Mouse (Mus musculus): ENCODE measurements at regions not wholly inside any gene's neighbourhood (a gene's known extent, or its start where the extent isn't known, plus 50 kb on each side); places are given as distances from the start of the nearest gene placed in this dataset.

- Histone ChIP-seq H3K9ac (ENCODE audit: low read length) (no peak overlapping the region), H3K4me1 (replicated peaks; ENCODE audit: control insufficient read depth, insufficient read depth, low read length) (no peaks in the 10 kb centered on the region), H3K4me2 (ENCODE audit: low read depth, low read length, severe bottlenecking) (no peak overlapping the region), H3K27me3 (ENCODE audit: control insufficient read depth, insufficient read depth, low read length) (no peaks in the 10 kb centered on the region), H3K4me3 (ENCODE audit: low read depth, low read length) (no peak overlapping the region), H3K27ac (ENCODE audit: low read depth, low read length) (no peak overlapping the region), H3K9me3 (ENCODE audit: control insufficient read depth, low read length) (no peaks in the 10 kb centered on the region), H3K36me3 (ENCODE audit: control insufficient read depth, insufficient read depth, low read length) (no peaks in the 10 kb centered on the region)
- DNase-seq (ENCODE audit: low spot score): no peak
- no peak for ATAC-seq (replicated peaks; ENCODE audit: low FRiP score)
- 84% methylated on average over 5 of the region's 5 CpGs for WGBS
Observed at GRCm38 (mm10) chr1:73259525-73260098, 243.9 kb upstream of the Tnp1 start.

DNA sequence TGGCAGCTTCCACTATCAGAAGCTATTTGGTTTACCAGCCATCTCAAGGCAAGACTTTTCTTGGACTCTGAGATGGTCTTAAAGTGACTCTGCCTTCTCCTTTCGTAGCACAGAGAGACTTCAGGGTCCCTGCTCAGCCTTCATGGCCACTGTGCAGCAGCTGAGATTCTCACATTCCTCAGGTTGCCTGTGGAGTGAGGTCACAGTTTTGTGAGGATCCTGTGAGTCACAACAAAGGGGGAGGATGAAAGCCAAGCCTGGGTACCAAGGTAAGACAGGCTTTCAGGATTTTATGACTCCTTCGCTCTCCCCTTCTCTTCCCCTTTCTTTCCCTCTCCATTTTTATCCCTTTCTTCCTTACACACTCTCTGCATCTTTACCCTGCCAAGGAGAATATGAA, 241.6 kb upstream of the Tnp1 start:
- Histone ChIP-seq H3K27me3 (ENCODE audit: control insufficient read depth, insufficient read depth, low read length) (no peaks in the 10 kb centered on the region), H3K9ac (ENCODE audit: low read length) (no peak overlapping the region), H3K27ac (ENCODE audit: low read depth, low read length) (no peak overlapping the region), H3K9me3 (ENCODE audit: control insufficient read depth, low read length) (no peaks in the 10 kb centered on the region), H3K4me2 (ENCODE audit: low read depth, low read length, severe bottlenecking) (no peak overlapping the region), H3K4me3 (ENCODE audit: low read depth, low read length) (no peak overlapping the region), H3K4me1 (replicated peaks; ENCODE audit: control insufficient read depth, insufficient read depth, low read length) (no peaks in the 10 kb centered on the region), H3K36me3 (ENCODE audit: control insufficient read depth, insufficient read depth, low read length) (no peaks in the 10 kb centered on the region)
- ATAC-seq (replicated peaks; ENCODE audit: low FRiP score) (no peak), DNase-seq (ENCODE audit: low spot score) (no peak)
- WGBS: 80% methylated on average over 2 of the region's 2 CpGs

DNA sequence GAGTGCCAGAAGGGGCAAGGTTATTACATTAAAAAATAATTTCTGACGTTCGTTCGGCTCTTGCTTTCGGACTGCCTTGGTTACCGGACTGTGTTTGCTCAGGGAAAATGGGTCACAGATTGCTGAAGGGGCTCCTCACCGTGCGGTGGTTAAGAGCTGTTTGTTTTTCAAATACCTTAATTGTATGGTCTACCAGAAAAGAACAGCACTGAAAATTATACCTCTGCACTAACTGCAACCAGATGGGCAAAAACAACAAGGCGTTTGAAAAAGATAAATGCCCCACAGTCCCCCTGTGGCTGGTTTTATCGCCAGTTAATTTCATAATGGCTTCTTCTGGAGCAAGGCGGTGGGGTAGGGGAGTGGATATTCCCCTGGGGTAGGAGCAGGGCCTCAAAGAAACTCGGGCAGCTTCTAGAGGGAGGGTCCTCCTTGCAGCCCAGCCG, 236.2 kb upstream of the Tnp1 start:
- Histone ChIP-seq H3K4me3 (ENCODE audit: low read depth, low read length) (no peak overlapping the region), H3K9me3 (ENCODE audit: control insufficient read depth, low read length) (no peaks in the 10 kb centered on the region), H3K9ac (ENCODE audit: low read length) (no peak overlapping the region), H3K36me3 (ENCODE audit: control insufficient read depth, insufficient read depth, low read length) (no peaks in the 10 kb centered on the region), H3K4me1 (replicated peaks; ENCODE audit: control insufficient read depth, insufficient read depth, low read length) (no peaks in the 10 kb centered on the region), H3K27me3 (ENCODE audit: control insufficient read depth, insufficient read depth, low read length) (no peaks in the 10 kb centered on the region), H3K4me2 (ENCODE audit: low read depth, low read length, severe bottlenecking) (no peak overlapping the region), H3K27ac (ENCODE audit: low read depth, low read length) (no peak overlapping the region)
- WGBS: 68% methylated on average over 12 of the region's 12 CpGs
- DNase-seq (ENCODE audit: low spot score): no peak
- ATAC-seq (replicated peaks; ENCODE audit: low FRiP score): no peak

DNA sequence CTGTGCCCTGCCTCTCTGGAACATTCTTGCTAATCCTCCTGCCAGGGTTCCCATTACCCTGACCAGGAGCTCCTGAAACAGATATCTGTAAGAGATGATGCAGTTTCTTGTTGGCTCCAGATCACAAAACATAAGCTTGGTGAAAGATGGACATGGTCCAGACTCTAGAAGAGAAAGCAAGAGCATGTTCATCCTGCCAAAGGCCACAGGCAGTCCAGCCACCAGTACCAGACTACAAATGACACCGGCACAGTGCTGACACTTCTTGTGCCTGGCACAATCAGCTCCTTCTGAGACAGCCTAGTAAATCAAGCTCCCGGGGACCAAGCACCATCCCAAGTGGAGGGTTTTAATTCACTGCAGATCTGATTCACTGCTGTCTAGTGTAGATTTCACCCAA, 228.3 kb upstream of the Tnp1 start:
- ATAC-seq (replicated peaks; ENCODE audit: low FRiP score) (no peak), DNase-seq (ENCODE audit: low spot score) (no peak)
- H3K4me2 ChIP-seq (ENCODE audit: low read depth, low read length, severe bottlenecking): no peak overlapping the region
- no peaks in the 10 kb centered on the region for H3K9me3 ChIP-seq (ENCODE audit: control insufficient read depth, low read length)
- H3K9ac ChIP-seq (ENCODE audit: low read length): no peak overlapping the region
- H3K4me1 ChIP-seq (replicated peaks; ENCODE audit: control insufficient read depth, insufficient read depth, low read length): no peaks in the 10 kb centered on the region
- no peak overlapping the region for H3K27ac ChIP-seq (ENCODE audit: low read depth, low read length)
- 93% methylated on average over 2 of the region's 2 CpGs for WGBS
- no peaks in the 10 kb centered on the region for H3K36me3 ChIP-seq (ENCODE audit: control insufficient read depth, insufficient read depth, low read length)
- H3K27me3 ChIP-seq (ENCODE audit: control insufficient read depth, insufficient read depth, low read length): no peaks in the 10 kb centered on the region
- no peak overlapping the region for H3K4me3 ChIP-seq (ENCODE audit: low read depth, low read length)

GRCm38 (mm10) chr1:73242290-73242689, 226.6 kb upstream of the Tnp1 start:
- ATAC-seq (replicated peaks; ENCODE audit: low FRiP score): no peak
- WGBS: 89% methylated on average over 9 of the region's 9 CpGs

GRCm38 (mm10) chr1:73236867-73237266, 221.2 kb upstream of the Tnp1 start:
- Histone ChIP-seq H3K4me1 (replicated peaks; ENCODE audit: control insufficient read depth, insufficient read depth, low read length) (no peaks in the 10 kb centered on the region), H3K4me2 (ENCODE audit: low read depth, low read length, severe bottlenecking) (no peak overlapping the region), H3K9me3 (ENCODE audit: control insufficient read depth, low read length) (no peaks in the 10 kb centered on the region), H3K9ac (ENCODE audit: low read length) (no peak overlapping the region), H3K4me3 (ENCODE audit: low read depth, low read length) (no peak overlapping the region), H3K36me3 (ENCODE audit: control insufficient read depth, insufficient read depth, low read length) (no peaks in the 10 kb centered on the region), H3K27me3 (ENCODE audit: control insufficient read depth, insufficient read depth, low read length) (no peaks in the 10 kb centered on the region), H3K27ac (ENCODE audit: low read depth, low read length) (no peak overlapping the region)
- 77% methylated on average over 3 of the region's 3 CpGs for WGBS
- no peak for DNase-seq (ENCODE audit: low spot score)
- no peak for ATAC-seq (replicated peaks; ENCODE audit: low FRiP score)

More at GRCm38 (mm10) chr1:73242290-73242689, 226.6 kb upstream of the Tnp1 start:
- Histone ChIP-seq H3K4me2 (ENCODE audit: low read depth, low read length, severe bottlenecking) (no peak overlapping the region), H3K27me3 (ENCODE audit: control insufficient read depth, insufficient read depth, low read length) (no peaks in the 10 kb centered on the region), H3K27ac (ENCODE audit: low read depth, low read length) (no peak overlapping the region), H3K9me3 (ENCODE audit: control insufficient read depth, low read length) (no peaks in the 10 kb centered on the region), H3K36me3 (ENCODE audit: control insufficient read depth, insufficient read depth, low read length) (no peaks in the 10 kb centered on the region), H3K4me1 (replicated peaks; ENCODE audit: control insufficient read depth, insufficient read depth, low read length) (no peaks in the 10 kb centered on the region), H3K4me3 (ENCODE audit: low read depth, low read length) (no peak overlapping the region), H3K9ac (ENCODE audit: low read length) (no peak overlapping the region)
- no peak for DNase-seq (ENCODE audit: low spot score)

DNA sequence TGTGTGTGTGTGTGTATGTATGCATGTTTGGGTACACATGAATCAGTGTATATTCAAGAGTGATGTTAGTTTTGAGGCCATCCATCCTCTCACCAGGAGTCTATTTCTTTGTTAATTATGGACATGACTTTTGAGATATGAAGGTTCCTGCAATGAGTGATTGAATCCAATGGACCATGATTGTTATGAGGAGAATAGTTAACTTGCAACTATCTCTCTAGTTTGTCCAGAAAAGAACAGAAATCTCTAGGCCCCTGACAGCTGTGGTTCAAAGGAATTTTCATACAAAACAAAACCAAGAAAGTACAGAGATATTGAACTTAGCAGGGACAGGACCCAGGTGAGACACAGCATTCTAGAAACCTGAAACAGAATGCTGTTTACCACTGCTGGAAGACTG, 217.9 kb upstream of the Tnp1 start:
- no peaks in the 10 kb centered on the region for H3K9me3 ChIP-seq (ENCODE audit: control insufficient read depth, low read length)

DNA sequence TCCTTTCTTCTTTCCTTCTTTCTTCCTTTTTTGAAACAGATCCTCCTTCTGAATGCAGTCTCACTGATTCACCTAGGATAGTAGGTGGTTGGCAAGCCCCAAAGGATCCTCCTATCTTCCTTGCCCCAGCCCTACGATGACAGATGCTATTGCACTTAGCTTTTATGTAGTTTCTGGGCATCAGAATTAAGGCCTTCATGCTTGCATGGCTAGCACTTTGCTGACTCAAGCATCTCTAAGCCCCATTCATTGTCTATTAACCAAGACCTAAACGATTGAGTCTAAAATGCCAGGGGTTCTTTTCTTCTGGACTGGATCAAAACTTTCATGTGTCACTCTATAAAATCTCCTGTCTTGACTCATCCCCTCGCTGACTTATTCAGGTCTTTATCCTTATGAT, 217.3 kb upstream of the Tnp1 start:
- H3K36me3 ChIP-seq (ENCODE audit: control insufficient read depth, insufficient read depth, low read length): no peaks in the 10 kb centered on the region
- H3K27ac ChIP-seq (ENCODE audit: low read depth, low read length): no peak overlapping the region
- H3K4me2 ChIP-seq (ENCODE audit: low read depth, low read length, severe bottlenecking): no peak overlapping the region
- ATAC-seq (replicated peaks; ENCODE audit: low FRiP score) (no peak), DNase-seq (ENCODE audit: low spot score) (no peak)
- WGBS: 83% methylated on average over 3 of the region's 3 CpGs
- H3K27me3 ChIP-seq (ENCODE audit: control insufficient read depth, insufficient read depth, low read length): no peaks in the 10 kb centered on the region
- no peak overlapping the region for H3K4me3 ChIP-seq (ENCODE audit: low read depth, low read length)
- H3K4me1 ChIP-seq (replicated peaks; ENCODE audit: control insufficient read depth, insufficient read depth, low read length): no peaks in the 10 kb centered on the region
- H3K9me3 ChIP-seq (ENCODE audit: control insufficient read depth, low read length): no peaks in the 10 kb centered on the region
- no peak overlapping the region for H3K9ac ChIP-seq (ENCODE audit: low read length)

More for the DNA sequence above, 217.9 kb upstream of the Tnp1 start:
- DNase-seq (ENCODE audit: low spot score) (no peak), ATAC-seq (replicated peaks; ENCODE audit: low FRiP score) (no peak)
- H3K9ac ChIP-seq (ENCODE audit: low read length): no peak overlapping the region
- H3K27me3 ChIP-seq (ENCODE audit: control insufficient read depth, insufficient read depth, low read length): no peaks in the 10 kb centered on the region
- no peaks in the 10 kb centered on the region for H3K4me1 ChIP-seq (replicated peaks; ENCODE audit: control insufficient read depth, insufficient read depth, low read length)
- H3K4me2 ChIP-seq (ENCODE audit: low read depth, low read length, severe bottlenecking): no peak overlapping the region
- no peaks in the 10 kb centered on the region for H3K36me3 ChIP-seq (ENCODE audit: control insufficient read depth, insufficient read depth, low read length)
- H3K27ac ChIP-seq (ENCODE audit: low read depth, low read length): no peak overlapping the region
- H3K4me3 ChIP-seq (ENCODE audit: low read depth, low read length): no peak overlapping the region

GRCm38 (mm10) chr1:73230611-73231010, 214.9 kb upstream of the Tnp1 start:
- DNase-seq (ENCODE audit: low spot score): no peak
- Histone ChIP-seq H3K27ac (ENCODE audit: low read depth, low read length) (no peak overlapping the region), H3K4me3 (ENCODE audit: low read depth, low read length) (no peak overlapping the region), H3K4me2 (ENCODE audit: low read depth, low read length, severe bottlenecking) (no peak overlapping the region), H3K36me3 (ENCODE audit: control insufficient read depth, insufficient read depth, low read length) (no peaks in the 10 kb centered on the region), H3K27me3 (ENCODE audit: control insufficient read depth, insufficient read depth, low read length) (no peaks in the 10 kb centered on the region), H3K4me1 (replicated peaks; ENCODE audit: control insufficient read depth, insufficient read depth, low read length) (no peaks in the 10 kb centered on the region), H3K9me3 (ENCODE audit: control insufficient read depth, low read length) (no peaks in the 10 kb centered on the region), H3K9ac (ENCODE audit: low read length) (no peak overlapping the region)
- ATAC-seq (replicated peaks; ENCODE audit: low FRiP score): no peak
- WGBS: 89% methylated on average over 1 of the region's 1 CpGs

All from forebrain, embryonic 11.5 days (tissue).